Mouse (Mus musculus): ENCODE measurements around the gene Tns3. TPM values are rescaled to one million over a fixed set of nuclear protein-coding genes. Genes with fewer than 3 reads are reported as not detected.

Tns3 gene
- polyA plus RNA-seq, 2 experiments from 2014 or later = 0.10 to 0.27 TPM

DNA sequence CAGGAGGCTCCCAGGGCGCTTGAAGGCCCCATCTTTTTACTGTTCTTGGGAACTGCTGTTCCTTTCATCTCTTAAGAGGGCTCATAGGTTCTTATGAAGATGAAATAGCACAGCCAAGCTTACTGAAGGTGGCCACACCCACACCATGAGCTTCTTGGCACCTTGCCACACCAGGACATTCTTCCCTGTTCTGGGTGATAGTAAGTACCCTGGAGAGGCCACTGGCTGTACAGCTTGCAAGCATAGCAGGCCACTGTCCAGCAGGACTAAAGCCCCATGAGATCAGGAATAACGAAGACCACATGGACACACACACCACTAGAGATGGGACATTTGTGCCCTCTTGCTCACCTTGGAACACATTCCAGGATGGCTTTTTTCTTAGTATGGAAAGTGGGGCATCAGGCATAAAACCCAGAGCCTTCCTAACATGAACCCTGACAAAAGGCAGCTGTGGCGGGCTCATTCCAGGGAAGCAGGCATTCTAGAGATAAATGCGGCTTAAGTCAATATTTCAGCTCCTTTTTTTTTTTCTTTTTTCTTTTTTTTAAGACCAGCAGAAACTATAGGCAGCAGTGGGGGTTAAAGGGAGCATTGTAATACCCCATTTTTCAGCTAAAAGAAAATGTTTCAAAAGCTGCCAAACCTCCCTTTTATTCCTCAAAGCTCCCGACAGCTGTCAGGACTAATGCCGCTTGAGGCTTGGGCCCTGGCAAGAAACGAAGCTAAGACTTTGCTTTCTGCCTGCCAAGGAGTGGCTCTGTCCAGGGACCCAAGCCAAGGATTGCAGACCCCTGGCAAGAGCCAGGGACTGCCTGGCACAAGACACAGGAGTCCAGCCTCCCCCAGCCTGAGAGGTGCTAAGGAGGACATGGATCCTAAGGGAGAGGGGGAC, 150.7 kb downstream of the Tns3 start:
- no peak for ATAC-seq

DNA sequence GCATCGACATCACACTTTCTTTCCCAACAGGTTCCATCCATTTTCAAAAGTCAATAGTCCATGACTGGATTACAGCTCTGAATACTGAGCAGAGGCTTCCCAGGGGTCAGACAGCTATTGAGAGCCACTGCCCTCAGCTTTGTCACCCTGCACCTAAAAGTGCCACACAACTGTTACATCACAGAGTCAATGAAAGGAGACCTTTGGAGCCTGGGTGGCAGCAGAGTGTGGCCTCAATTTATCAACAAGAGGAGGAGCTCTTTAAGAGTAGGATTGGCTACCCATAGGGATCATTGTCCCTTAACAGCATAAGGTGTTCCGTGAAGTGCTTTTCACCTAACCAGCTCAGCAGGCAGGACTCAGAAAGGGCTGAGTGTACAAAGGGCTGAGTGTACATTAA, 154.0 kb downstream of the Tns3 start:
- no peak for ATAC-seq

DNA sequence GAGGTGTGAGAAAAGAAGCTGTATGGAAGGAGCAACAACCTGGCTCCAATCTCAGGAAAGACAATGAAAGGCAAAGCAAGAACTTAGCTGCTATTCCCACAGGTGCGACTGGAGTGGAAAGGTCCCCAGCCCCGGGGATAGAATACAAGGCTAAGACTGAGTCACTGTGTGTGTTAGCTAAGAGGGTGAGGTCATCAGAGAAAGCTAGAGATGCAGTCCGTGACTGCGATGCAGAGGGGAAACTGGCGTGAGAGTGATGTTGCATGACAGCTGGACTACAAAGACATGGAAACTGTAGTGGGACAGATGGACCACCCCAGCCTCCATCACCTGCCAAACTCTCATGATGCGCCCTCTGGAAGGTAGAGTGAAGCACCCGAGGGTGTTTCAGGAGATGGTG, 154.7 kb downstream of the Tns3 start:
- ATAC-seq = no peak

DNA sequence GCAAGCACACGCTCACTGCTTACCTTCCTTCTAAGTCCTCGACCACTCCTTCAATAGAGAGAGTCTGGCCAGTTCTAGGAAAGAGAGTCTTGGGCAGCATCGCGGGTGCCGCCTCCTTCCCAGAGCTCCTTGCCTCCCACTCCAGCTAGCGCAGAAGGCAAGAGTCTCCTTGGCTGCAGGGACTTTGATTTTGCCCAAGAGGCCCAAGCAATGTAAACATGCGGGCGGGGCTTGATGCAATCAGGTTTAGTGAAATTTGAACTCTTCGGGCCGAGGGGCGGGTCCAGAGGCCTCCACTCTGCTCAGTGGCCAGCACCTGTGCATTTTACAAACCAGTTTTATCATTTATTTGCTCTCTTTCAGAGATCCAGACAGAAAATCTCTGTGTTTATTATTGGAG, 160.6 kb downstream of the Tns3 start:
- no peak for ATAC-seq

DNA sequence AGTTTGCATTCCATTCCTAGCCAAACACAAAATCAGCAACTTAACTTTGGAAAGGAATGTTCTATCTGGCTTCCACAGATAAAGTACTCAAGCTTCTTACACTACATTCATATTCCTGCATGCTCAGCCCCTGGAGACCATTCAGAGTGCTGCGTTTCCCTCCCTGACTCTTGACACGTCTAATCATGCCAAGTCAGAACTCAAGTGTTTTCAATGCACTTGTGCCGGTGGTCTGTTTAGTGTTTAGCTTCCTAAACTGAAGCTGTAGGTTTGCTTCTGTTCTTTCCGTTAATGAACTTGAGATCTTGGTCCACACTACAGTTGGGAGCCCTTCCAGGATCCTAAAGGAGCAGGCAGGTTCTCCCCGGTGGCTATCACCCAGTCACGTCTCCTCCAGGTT, 163.5 kb downstream of the Tns3 start:
- no peak for ATAC-seq

DNA sequence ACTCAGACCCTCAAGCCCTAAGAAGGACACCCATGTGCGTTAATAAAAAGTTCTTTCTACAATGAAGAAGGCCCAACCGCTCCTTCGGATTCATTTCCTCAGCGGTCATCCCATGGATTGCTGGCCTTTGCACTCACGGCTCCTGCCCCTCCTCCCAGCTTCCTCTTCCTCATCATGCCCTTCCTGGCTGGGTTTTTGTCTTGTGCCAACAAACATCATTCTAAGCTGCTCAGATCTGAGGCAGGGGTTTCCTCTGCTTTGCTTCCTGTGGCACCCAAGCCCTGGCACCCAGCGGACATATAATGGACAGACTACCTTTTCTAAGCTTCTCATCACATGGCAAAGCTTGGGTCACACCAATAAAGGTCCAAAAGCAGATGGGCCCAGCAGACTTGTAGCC, 167.2 kb downstream of the Tns3 start:
- ATAC-seq = no peak

DNA sequence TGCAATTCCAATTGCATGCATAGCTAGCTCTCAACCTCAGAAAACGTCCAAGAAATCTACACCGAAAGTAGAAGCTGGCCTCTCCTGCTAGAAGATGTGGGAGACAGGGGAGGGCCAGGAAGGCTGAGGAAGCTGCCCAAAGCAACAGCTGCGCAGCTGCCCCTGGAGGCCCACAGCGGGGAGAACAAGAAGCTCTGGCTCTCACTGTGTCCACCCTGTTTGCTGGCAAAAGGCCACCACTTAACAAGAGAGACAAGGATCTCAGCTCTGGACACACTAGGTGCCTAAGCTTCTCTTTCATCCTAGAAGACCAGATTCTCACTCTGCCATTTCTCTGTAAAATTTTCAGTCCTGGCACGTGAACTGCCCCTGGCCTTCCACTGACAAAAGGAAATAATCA, 167.6 kb downstream of the Tns3 start:
- no peak for ATAC-seq

DNA sequence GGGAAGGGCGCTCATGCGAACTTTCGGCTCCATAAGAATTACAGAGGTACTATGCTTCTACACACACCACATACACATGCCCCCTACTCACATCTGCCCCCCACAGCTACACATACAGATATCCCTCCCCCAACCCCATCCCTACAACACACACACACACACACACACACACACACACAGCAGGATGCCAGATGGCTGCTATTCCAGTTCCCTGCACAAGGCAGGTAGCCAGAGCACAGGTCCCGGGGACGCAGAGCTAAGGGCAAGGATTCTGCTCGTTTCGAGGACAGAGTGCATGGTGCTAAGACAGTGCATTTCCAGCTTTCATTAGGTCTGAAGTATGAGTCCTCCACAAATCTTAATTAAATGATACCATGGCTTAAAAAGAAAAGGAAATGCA, 168.5 kb downstream of the Tns3 start:
- no peak for ATAC-seq

DNA sequence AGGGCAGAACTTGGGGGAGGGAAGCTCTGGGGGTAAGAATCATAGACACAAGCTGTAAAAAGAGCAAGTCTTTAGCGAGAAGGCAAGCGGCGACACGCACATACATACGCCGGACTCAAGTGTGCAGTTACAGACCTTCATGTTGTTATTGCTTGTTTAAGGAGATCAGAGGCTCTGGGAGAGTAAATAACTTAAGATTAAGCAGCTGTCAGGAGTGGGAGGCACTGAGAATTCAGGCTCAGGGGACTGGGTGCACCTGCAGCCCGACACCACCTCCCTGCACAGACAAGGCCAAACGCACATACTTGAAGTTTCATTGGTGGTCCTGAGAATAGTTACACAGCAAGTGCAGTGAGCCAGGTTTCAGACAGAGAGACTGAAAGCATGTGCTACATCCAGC, 169.3 kb downstream of the Tns3 start:
- no peak for ATAC-seq

DNA sequence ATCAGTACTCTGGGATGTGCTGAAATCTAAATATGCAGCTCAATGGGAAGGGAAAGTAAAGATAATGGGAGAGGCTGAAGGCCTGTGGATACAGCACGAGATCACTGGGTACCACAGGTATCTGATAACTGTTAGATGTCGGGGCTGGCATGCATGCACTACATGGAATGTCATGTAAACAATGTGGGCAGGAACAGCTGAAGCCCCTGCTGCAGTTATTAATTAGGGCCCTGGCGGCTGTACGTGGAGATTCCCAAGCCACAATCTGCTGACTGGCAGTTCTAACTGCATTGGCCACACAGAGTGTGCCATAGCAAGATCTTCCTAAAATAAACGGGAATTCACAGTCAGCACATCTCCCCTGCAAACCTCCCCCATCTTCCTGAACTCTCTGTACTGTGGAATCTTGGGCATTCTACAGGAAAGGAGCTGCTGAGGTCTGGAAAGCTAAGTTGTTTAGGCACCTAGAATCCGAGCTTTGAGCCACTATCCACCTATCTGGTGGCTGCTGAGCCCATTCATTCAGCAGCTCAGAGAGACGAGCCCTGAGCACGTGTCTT, 170.3 kb downstream of the Tns3 start:
- ATAC-seq = no peak

DNA sequence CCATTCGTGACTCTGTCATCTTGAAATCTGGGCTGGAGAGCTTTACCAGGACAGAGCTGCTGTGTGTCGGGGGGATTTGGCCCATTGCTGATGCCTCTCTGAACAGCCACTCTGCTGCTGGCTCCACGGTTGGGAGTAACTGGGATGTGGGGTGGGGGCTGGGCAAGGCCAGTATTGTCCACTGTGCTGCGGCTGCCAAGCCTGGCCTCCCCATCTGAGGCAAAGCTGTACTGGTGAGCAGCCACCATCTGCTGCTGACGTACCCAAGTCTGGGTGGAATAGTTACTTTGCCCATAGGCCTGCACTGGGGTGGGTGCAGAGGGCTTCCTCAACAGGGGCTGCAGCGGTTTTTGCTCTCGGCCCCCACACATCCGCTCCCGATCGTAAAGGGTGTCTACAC, 172.0 kb downstream of the Tns3 start:
- ATAC-seq = no peak

DNA sequence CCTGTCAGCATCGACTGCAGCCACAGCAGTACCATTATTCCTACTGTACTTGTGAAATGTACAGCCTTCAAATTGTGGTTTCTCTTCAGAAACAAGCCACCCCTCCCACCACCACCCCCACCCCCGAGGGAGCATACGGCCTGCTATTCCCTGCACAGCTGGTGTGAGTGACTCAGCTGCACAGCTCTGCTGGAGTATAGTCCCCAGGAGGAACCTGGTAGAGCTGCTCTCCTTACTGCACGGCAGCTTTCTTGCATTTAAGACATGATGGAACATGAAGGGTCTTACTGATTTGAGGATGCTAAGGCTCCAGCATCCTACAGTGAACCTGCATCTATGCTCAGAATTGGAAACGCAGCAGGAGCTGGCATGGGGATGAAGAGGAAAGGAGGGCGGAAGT, 176.1 kb downstream of the Tns3 start:
- ATAC-seq = no peak

DNA sequence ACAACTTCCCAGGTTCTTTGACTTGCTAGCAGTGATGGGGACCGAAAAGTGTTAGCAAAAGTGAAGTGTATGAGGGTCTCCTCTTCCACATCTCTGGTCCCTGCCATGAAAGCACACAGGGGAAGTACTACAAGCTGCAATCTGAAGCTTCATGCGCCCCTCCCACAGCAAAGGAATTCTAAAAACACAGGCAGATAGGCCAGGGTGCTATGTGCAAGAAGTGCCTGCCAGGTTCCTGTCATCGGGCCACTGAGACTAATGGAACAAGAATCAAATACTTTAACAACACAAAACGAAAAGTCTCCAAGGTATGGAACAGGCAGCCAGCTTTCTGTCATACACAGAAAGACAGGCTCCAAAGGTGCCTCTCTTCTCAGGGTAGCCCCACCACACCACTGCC, 177.8 kb downstream of the Tns3 start:
- no peak for ATAC-seq

DNA sequence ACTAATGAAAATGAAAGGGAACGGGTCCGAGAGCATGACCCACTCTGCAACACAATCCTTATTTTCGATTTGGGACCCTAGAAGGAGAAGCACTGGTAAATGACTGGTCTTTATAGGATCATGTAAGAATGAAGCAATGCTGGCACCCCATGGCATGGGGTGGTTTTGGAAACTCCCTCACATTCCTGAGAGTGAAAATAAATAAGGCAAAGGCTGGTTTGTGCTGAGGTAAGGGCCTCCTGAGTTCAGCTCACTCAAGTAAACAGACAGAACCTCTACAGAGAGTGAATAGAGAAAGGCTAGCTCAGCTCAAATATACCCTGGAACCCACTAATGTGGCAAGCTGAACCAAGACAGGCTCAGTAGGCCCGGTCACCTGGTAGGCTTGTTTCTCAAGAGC, 179.8 kb downstream of the Tns3 start:
- no peak for ATAC-seq

DNA sequence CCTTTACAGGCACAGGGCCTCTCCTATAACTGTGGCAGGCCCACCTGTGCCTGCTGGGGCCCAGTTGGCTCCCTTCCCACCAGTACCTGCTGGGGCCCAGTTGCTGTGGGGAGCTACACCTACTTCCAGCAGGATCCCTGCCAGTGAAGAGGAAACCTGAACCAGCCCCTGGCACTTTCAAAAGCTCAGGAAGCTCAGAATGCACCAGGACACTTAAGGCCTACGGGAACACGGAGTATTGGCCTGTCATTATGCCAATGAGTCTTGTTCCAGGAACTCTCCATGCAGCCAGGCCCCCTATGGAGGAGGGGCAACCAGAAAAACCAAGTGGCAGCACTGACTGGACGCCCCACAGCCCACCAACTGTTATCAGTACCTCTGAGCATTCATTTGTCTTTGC, 181.6 kb downstream of the Tns3 start:
- no peak for ATAC-seq

DNA sequence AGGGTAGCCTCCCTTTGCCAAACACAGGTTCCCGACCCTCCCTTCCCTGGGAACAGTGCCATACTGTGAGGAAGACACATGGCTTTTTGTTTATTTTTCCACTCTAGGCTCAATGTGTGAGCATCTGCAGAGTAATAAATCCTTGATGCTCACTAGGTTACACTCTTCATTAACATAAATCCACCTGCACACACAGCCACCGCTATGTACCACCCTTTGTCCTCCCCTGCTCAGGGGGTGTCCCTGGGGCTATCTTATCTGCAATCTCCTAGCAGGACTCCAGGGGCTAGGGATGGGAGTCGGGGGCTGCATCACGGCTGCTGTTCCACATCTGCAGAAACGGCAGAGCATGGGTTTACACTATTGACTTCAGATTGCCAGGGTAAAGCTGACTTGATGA, 182.4 kb downstream of the Tns3 start:
- ATAC-seq = no peak

DNA sequence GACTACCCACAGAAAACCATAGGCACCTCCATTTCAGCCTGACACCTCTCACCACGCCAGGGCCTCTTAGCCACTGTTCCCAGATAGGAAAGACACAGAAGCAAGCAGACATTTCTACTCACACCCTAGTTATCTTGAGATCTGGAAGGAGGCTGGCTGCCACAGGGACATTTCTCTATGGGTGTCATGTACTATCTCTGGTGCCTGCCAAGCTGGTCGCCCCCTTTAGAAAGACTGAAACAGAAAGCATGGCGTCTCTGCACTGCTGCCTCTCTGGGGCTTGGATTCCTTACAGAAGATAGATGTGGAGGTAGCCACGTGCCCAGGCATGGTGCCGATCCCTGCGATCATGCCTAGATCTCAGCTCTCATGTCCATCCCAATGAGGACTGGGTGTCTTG, 182.8 kb downstream of the Tns3 start:
- no peak for ATAC-seq

DNA sequence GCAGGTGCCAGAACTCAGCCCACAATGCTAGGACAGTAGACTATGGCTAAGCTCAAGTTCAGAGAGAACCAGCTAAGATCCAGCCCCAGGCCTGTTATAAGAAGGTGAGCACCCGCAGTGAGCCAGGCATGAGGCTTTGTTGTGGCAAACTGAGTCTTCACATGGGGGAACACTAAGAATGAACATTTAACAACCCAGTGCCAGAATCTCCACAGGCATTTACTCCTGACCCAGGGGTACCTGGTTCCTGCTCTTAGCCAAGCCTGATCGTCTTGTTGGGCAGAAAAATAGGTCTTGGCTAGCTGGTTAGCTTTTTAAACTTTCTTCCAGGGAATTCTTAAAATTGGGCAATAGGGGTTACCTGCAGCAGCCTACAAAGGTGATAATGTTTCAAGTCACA, 184.5 kb downstream of the Tns3 start:
- no peak for ATAC-seq

DNA sequence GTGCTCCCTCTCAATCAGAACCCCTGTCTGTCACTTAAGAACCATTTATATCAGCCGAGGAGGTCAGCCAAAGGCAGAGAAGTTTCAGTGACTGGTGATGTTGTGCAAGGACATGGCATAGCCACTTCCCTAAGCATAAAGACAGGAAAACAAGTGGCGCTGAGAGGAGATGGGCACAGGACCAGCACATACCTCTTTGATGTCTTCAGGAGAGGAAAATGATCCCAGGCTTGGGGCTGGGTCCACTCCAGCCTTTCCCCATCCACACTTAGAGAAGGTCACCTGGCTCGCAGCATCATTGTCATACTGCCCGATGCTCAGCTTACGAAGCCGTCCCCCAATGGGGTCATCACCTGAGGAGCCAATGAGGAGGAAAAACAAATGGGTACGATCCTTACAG, 185.0 kb downstream of the Tns3 start:
- ATAC-seq = no peak

DNA sequence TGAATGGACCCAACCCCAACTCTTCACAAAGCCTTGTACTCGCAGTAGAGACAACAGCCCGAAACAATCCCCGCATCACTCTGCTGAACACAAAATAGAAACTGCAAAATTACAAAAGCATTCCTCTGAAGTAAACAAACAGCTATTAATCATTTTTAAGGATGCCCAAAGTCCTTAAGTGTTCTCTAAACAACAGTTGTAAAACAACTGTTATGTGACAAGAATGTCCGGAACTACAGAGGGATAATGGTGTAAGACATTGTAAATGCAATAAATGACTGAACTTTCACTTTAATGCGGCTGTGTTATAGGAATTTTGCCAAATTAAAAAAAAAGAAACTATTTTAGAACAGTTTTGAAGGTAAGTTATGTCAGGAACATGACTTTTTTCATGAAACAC, 190.7 kb downstream of the Tns3 start:
- ATAC-seq = no peak

DNA sequence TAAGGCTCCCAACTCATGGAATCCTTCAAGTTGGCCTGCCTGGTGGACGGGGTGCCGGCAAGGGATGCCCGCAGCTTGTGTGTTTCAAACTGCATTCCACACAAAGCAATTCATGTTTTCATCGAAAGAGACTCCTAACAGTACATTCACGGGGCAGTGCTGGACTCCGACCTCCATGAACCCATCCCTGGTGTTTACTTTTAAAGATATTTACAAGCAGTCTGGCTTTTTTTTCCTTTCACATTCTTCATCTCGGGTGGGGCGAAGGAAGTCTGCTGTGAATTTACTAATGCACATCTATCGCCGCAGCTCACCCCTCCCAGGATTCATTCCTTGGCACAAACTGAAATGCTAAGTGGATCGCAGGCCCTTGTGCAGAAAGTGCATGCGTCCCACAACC, 191.9 kb downstream of the Tns3 start:
- ATAC-seq = no peak

DNA sequence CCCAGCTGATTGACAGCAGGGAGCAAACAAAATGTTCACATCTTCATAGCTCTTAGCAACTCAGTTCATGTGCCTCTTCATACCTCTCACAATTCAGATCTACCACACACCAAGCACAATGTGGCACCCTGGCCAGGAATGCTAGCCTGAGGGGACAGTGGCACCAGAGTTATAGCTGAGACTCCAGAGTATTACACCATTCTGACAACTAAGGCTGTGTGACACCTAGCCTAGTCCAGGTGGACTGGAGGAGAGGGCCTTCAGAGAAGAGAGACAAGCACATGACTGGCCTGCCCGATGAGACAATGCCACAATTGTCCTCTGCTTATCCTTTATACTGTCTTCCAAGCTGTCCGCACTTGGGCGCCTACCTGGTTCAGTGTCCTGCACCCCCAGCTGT, 192.8 kb downstream of the Tns3 start:
- no peak for ATAC-seq

DNA sequence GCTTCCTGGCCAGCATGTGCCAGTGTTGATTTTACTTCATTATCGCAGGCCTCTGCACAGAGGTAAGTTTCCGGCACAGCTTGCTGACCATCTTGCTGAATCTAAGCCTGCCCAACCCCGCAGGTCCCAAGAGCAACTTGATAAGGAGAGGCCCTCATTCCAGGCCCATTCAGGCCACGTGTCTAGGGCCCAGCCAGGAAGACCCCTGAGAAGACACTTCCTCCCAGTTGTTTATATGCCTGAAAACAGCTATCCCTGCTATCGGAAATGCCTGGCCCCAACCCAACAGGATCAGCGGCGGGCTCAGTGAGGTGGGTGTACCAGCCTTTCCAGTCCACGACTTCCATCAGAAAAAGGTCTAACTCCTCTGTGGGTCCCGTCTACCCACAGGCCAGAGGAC, 194.8 kb downstream of the Tns3 start:
- ATAC-seq = no peak

DNA sequence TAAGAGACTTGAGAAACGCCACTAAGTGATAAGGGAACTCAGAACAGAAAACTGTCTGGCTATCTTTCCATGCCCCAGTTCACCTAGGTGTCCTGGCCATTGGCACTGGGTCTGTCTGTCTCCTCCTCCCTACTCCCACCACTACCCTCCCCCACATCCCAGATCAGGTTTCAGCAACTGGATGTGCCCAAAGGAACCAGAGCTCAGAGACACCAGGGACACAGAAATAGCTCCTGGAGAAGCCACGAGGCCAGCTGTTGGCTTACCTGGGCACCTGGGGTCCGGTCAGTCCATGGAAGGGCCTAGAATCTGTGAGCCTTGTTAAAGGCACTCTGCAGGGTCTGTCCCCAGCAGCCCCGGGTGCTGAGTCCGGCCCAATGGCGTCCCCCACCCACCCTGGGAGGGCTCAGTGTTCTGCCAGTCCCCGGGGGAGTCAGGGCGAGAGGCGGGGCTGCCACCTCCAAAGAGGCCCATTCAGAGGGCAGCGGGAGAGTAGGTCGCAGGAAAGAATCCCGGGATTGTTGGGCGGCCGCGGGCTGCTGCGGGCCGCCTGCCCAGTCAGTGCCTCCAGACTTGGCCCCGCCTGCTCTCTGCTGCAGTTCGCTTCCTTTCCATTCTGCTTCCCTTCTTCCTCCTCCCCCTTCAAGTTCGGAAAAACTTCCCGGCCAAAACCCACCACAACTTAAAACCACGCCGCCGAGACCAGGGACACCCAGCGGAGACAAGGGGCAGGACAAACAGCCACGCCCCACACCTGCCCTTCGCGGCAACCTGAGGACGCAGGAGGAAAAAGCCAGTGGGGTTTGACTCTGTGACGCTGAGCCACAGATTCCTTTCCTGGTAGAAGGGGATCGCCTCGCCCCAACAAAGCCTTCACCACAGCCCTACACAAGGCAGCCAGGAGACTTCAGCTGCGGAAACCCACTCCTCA, 195.9 kb downstream of the Tns3 start:
- ATAC-seq = no peak
